Mouse (Mus musculus) midbrain, embryonic 14.5 days (tissue): Measurements from ENCODE around the gene Prkn. TPM values are rescaled to one million over a fixed set of nuclear protein-coding genes. Genes with fewer than 3 reads are reported as not detected.

Experiments
- ATAC-seq: fragments of 200-750 bp; cut with Nextera tagmentation; 2 replicates; pipeline ENCODE4 v1.8.0; 2017; ENCODE audit warnings: moderate number of reproducible peaks, moderate library complexity; ENCODE audit not compliant: low FRiP score, low TSS enrichment
- DNase-seq: peaks from one replicate; pipeline ENCODE4 v3.0.0-alpha.2; 2015
- H3K27ac ChIP-seq: fragments of 300-500 bp; sonication (generic); replicated peaks from 2 replicates; pipeline ENCODE4 v1.5.1; 2014; ENCODE audit warnings: mild to moderate bottlenecking, low read depth, low read length, moderate library complexity
- H3K27me3 ChIP-seq: fragments of 300-500 bp; sonication (generic); 2 replicates; pipeline ENCODE4 v1.6.1; 2014; ENCODE audit warnings: low read length, control low read depth, mixed read lengths; ENCODE audit not compliant: control insufficient read depth, insufficient read depth
- H3K36me3 ChIP-seq: fragments of 300-500 bp; sonication (generic); 2 replicates; pipeline ENCODE4 v1.6.1; 2014; ENCODE audit warnings: low read length, control low read depth; ENCODE audit not compliant: control insufficient read depth, insufficient read depth
- H3K4me1 ChIP-seq: fragments of 300-500 bp; sonication (generic); 2 replicates; pipeline ENCODE4 v1.6.1; 2014; ENCODE audit warnings: mild to moderate bottlenecking, antibody characterized with exemption, low read length, control low read depth; ENCODE audit not compliant: control insufficient read depth, insufficient read depth
- H3K4me2 ChIP-seq: fragments of 300-500 bp; sonication (generic); 2 replicates; pipeline ENCODE4 v1.6.1; 2014; ENCODE audit warnings: mild to moderate bottlenecking, low read length, moderate library complexity
- H3K4me3 ChIP-seq: fragments of 300-500 bp; sonication (generic); replicated peaks from 2 replicates; pipeline ENCODE4 v1.5.1; 2014; ENCODE audit warnings: low read depth, low read length
- H3K9ac ChIP-seq: fragments of 300-500 bp; sonication (generic); replicated peaks from 2 replicates; pipeline ENCODE4 v1.6.1; 2014; ENCODE audit warnings: mild to moderate bottlenecking, low read length, moderate library complexity
- H3K9me3 ChIP-seq: fragments of 300-500 bp; sonication (generic); 2 replicates; pipeline ENCODE4 v1.6.1; 2016; ENCODE audit warnings: low read length, control low read depth, mixed read lengths; ENCODE audit not compliant: control insufficient read depth
- WGBS: fragments of 180-500 bp; shearing (Covaris S2); extraction: QIAGEN DNeasy Blood & Tissue Kit; methylation state at CpG from one replicate; pipeline ENCODE4 v1.1.7; 2014; 5-methylcytosine and 5-hydroxymethylcytosine counted together
- polyA plus RNA-seq: library from polyadenylated mRNA; unstranded; fragments of >200 nt; fragmentation: Nextera tagmentation; extraction: Ambion mirVana; gene quantifications from 2 replicates; pipeline ENCODE4 v1.2.1, GENCODE M21; 2014

Gene Prkn
- polyA plus RNA-seq, 1 experiment from 2014 or later = 4.4 TPM

GRCm38 (mm10) chr17:11332081-11332480, 491.9 kb downstream of the Prkn start:
- Histone ChIP-seq H3K36me3 (no peaks in the 10 kb centered on the region), H3K9ac (no peak overlapping the region), H3K27ac (peak overlapping the region; percentile 72), H3K4me1 (peaks cover 11% of the 10 kb centered on the region), H3K27me3 (no peaks in the 10 kb centered on the region), H3K4me3 (no peak overlapping the region), H3K9me3 (no peaks in the 10 kb centered on the region), H3K4me2 (0 out of 2 replicates have a peak overlapping the region, but pooled peaks have one; percentile 19)
- DNase-seq (peak; percentile 69), ATAC-seq (no peak; the same call in 1 of the 2 replicates)
- WGBS = 55% methylated on average over 8 of the region's 8 CpGs

- no peak overlapping the region for H3K4me3 ChIP-seq
- 88% methylated on average over 3 of the region's 3 CpGs for WGBS
- no peak overlapping the region for H3K27ac ChIP-seq
- no peaks in the 10 kb centered on the region for H3K36me3 ChIP-seq
- DNase-seq (no peak), ATAC-seq (no peak)
- peaks cover 11% of the 10 kb centered on the region for H3K4me1 ChIP-seq
- H3K27me3 ChIP-seq = no peaks in the 10 kb centered on the region
- no peak overlapping the region for H3K4me2 ChIP-seq
- H3K9me3 ChIP-seq = no peaks in the 10 kb centered on the region
- H3K9ac ChIP-seq = no peak overlapping the region
Measured at GRCm38 (mm10) chr17:11333741-11334140, 493.6 kb downstream of the Prkn start.

- Histone ChIP-seq H3K4me3 (no peak overlapping the region), H3K27ac (no peak overlapping the region), H3K36me3 (no peaks in the 10 kb centered on the region), H3K4me2 (no peak overlapping the region), H3K4me1 (peaks cover 11% of the 10 kb centered on the region), H3K27me3 (no peaks in the 10 kb centered on the region), H3K9me3 (no peaks in the 10 kb centered on the region), H3K9ac (no peak overlapping the region)
- DNase-seq (peak; percentile 27), ATAC-seq (no peak)
- 63% methylated on average over 1 of the region's 1 CpGs for WGBS
Measured at GRCm38 (mm10) chr17:11336156-11336555, 496.0 kb downstream of the Prkn start.

GRCm38 (mm10) chr17:11340368-11340767, 500.2 kb downstream of the Prkn start:
- Histone ChIP-seq H3K27ac (no peak overlapping the region), H3K4me3 (no peak overlapping the region), H3K9ac (no peak overlapping the region), H3K9me3 (no peaks in the 10 kb centered on the region), H3K4me2 (no peak overlapping the region), H3K36me3 (no peaks in the 10 kb centered on the region), H3K27me3 (no peaks in the 10 kb centered on the region), H3K4me1 (no peaks in the 10 kb centered on the region)
- WGBS = 94% methylated on average over 4 of the region's 4 CpGs
- DNase-seq (no peak), ATAC-seq (no peak)

- no peak for DNase-seq
- H3K9me3 ChIP-seq = no peaks in the 10 kb centered on the region
- no peak overlapping the region for H3K9ac ChIP-seq
- 96% methylated on average over 1 of the region's 1 CpGs for WGBS
- no peaks in the 10 kb centered on the region for H3K27me3 ChIP-seq
- no peak overlapping the region for H3K27ac ChIP-seq
- H3K4me2 ChIP-seq = no peak overlapping the region
- no peak overlapping the region for H3K4me3 ChIP-seq
- H3K4me1 ChIP-seq = no peaks in the 10 kb centered on the region
- no peak for ATAC-seq
- H3K36me3 ChIP-seq = no peaks in the 10 kb centered on the region
Measured at GRCm38 (mm10) chr17:11346310-11346709, 506.1 kb downstream of the Prkn start.

- Histone ChIP-seq H3K4me2 (no peak overlapping the region), H3K36me3 (no peaks in the 10 kb centered on the region), H3K4me1 (no peaks in the 10 kb centered on the region), H3K27me3 (no peaks in the 10 kb centered on the region), H3K27ac (no peak overlapping the region), H3K4me3 (no peak overlapping the region), H3K9me3 (no peaks in the 10 kb centered on the region), H3K9ac (no peak overlapping the region)
- 38% methylated on average over 1 of the region's 1 CpGs for WGBS
- ATAC-seq (no peak), DNase-seq (no peak)
Measured at GRCm38 (mm10) chr17:11352778-11353552, 512.8 kb downstream of the Prkn start.

GRCm38 (mm10) chr17:11353553-11353945, 513.4 kb downstream of the Prkn start:
- Histone ChIP-seq H3K4me3 (no peak overlapping the region), H3K9ac (no peak overlapping the region), H3K27me3 (no peaks in the 10 kb centered on the region), H3K4me1 (no peaks in the 10 kb centered on the region), H3K27ac (no peak overlapping the region), H3K4me2 (no peak overlapping the region), H3K36me3 (no peaks in the 10 kb centered on the region), H3K9me3 (no peaks in the 10 kb centered on the region)
- 90% methylated on average over 4 of the region's 4 CpGs for WGBS
- DNase-seq (no peak), ATAC-seq (no peak)

- H3K27ac ChIP-seq = no peak overlapping the region
- WGBS = 74% methylated on average over 7 of the region's 7 CpGs
- ATAC-seq (no peak), DNase-seq (no peak)
- no peaks in the 10 kb centered on the region for H3K27me3 ChIP-seq
- H3K9me3 ChIP-seq = no peaks in the 10 kb centered on the region
- H3K4me2 ChIP-seq = no peak overlapping the region
- H3K9ac ChIP-seq = no peak overlapping the region
- no peaks in the 10 kb centered on the region for H3K36me3 ChIP-seq
- no peak overlapping the region for H3K4me3 ChIP-seq
- no peaks in the 10 kb centered on the region for H3K4me1 ChIP-seq
Measured at GRCm38 (mm10) chr17:11354348-11354747, 514.2 kb downstream of the Prkn start.

GRCm38 (mm10) chr17:11375461-11375860, 535.3 kb downstream of the Prkn start:
- Histone ChIP-seq H3K36me3 (no peaks in the 10 kb centered on the region), H3K4me1 (no peaks in the 10 kb centered on the region), H3K4me2 (no peak overlapping the region), H3K27ac (no peak overlapping the region), H3K9ac (no peak overlapping the region), H3K4me3 (no peak overlapping the region), H3K27me3 (no peaks in the 10 kb centered on the region), H3K9me3 (no peaks in the 10 kb centered on the region)
- 90% methylated on average over 2 of the region's 2 CpGs for WGBS
- ATAC-seq (no peak), DNase-seq (no peak)
